Mouse (Mus musculus) lung, embryonic 16.5 days (tissue): ENCODE measurements around the gene Depdc7. TPM values are rescaled to one million over a fixed set of nuclear protein-coding genes. Genes with fewer than 3 reads are reported as not detected.

ENCODE experiments used
- ATAC-seq: fragments of 200-750 bp; cut with Nextera tagmentation; 2 replicates; pipeline ENCODE4 v1.8.0; 2017; ENCODE audit warnings: low read depth, mild to moderate bottlenecking, moderate library complexity
- H3K27ac ChIP-seq: fragments of 300-500 bp; sonication (generic); 2 replicates; pipeline ENCODE4 v1.5.1; 2014; ENCODE audit warnings: mild to moderate bottlenecking, control low read depth, low read length
- H3K27me3 ChIP-seq: fragments of 300-500 bp; sonication (generic); 2 replicates; pipeline ENCODE4 v1.6.1; 2014; ENCODE audit warnings: low read depth, low read length, mixed read lengths; ENCODE audit not compliant: control insufficient read depth, insufficient read depth
- H3K36me3 ChIP-seq: fragments of 300-500 bp; sonication (generic); 2 replicates; pipeline ENCODE4 v1.6.1; 2014; ENCODE audit warnings: low read length; ENCODE audit not compliant: control insufficient read depth, insufficient read depth
- H3K4me1 ChIP-seq: fragments of 300-500 bp; sonication (generic); replicated peaks from 2 replicates; pipeline ENCODE4 v1.6.1; 2014; ENCODE audit warnings: low read length, mixed read lengths; ENCODE audit not compliant: control insufficient read depth, insufficient read depth
- H3K4me2 ChIP-seq: fragments of 300-500 bp; sonication (generic); 2 replicates; pipeline ENCODE4 v1.6.1; 2014; ENCODE audit warnings: low read depth, low read length, control low read depth
- H3K4me3 ChIP-seq: fragments of 300-500 bp; sonication (generic); 2 replicates; pipeline ENCODE4 v1.5.1; 2014; ENCODE audit warnings: mild to moderate bottlenecking, low read length, control low read depth
- H3K9ac ChIP-seq: fragments of 300-500 bp; sonication (generic); 2 replicates; pipeline ENCODE4 v1.6.1; 2014; ENCODE audit warnings: low read length, control low read depth
- H3K9me3 ChIP-seq: fragments of 300-500 bp; sonication (generic); 2 replicates; pipeline ENCODE4 v1.6.1; 2016; ENCODE audit warnings: low read length; ENCODE audit not compliant: control insufficient read depth
- WGBS: fragments of 180-500 bp; shearing (Covaris S2); extraction: QIAGEN DNeasy Blood & Tissue Kit; methylation state at CpG from one replicate; pipeline ENCODE4 v1.1.7; 2014; 5-methylcytosine and 5-hydroxymethylcytosine counted together
- polyA plus RNA-seq: library from polyadenylated mRNA; unstranded; fragments of >200 nt; fragmentation: Nextera tagmentation; extraction: Ambion mirVana; gene quantifications from 2 replicates; pipeline ENCODE4 v1.2.1, GENCODE M21; 2015

The Depdc7 gene
- polyA plus RNA-seq, 1 experiment from 2014 or later, result 7.5 TPM

DNA sequence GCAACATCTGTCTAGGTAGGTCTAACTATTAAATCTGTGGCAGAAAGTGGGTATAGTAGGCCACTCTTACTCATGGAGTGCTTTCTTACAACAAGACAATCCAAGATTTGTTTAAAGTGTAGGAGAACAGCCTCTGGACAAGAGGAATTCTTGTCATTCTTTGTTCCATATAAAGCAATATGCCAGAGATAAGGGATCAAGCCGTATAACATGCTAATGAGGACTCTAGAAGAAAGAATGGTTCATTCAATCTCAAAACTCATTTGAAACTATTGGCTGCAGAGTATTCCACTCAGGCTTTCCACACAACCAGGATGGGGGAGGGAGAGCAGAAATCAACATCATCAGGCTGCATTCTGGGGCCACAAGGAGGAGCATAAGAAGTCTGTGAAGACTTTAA, 15.3 kb downstream of the Depdc7 start:
- WGBS, result 13% methylated on average over 1 of the region's 1 CpGs
- peak; percentile 78 for ATAC-seq

DNA sequence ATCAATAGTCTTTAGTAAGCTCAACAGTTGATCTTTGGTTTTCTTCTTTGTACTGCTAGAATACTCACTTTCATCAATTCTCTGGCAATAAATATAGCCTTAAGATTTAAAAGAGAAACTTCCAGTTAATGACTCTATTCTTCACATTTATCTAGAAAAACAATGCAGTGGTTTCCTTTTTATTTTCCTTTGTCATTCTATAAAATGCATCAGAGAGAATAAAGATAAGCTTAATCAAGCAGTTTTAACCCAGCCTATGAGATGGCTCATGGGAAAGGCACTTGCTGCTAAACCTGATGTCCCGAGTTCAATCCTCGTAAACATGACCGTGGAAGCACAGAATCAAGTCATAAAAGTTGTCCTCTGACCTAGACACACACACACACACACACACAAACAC, 20.7 kb downstream of the Depdc7 start:
- Histone ChIP-seq H3K36me3 (no peaks in the 10 kb centered on the region), H3K4me1 (no peaks in the 10 kb centered on the region), H3K9me3 (no peaks in the 10 kb centered on the region), H3K9ac (no peak overlapping the region), H3K27me3 (no peaks in the 10 kb centered on the region), H3K27ac (no peak overlapping the region), H3K4me2 (no peak overlapping the region), H3K4me3 (no peak overlapping the region)
- no peak for ATAC-seq
- 72% methylated on average over 3 of the region's 3 CpGs for WGBS

More for the DNA sequence above, 15.3 kb downstream of the Depdc7 start:
- H3K27me3 ChIP-seq, result no peaks in the 10 kb centered on the region
- H3K4me2 ChIP-seq, result no peak overlapping the region
- H3K36me3 ChIP-seq, result no peaks in the 10 kb centered on the region
- no peak overlapping the region for H3K9ac ChIP-seq
- H3K9me3 ChIP-seq, result no peaks in the 10 kb centered on the region
- no peak overlapping the region for H3K4me3 ChIP-seq
- peaks cover 5% of the 10 kb centered on the region; the same call in 1 of the 2 replicates for H3K4me1 ChIP-seq
- peak overlapping the region; percentile 12; the same call in 1 of the 2 replicates for H3K27ac ChIP-seq

DNA sequence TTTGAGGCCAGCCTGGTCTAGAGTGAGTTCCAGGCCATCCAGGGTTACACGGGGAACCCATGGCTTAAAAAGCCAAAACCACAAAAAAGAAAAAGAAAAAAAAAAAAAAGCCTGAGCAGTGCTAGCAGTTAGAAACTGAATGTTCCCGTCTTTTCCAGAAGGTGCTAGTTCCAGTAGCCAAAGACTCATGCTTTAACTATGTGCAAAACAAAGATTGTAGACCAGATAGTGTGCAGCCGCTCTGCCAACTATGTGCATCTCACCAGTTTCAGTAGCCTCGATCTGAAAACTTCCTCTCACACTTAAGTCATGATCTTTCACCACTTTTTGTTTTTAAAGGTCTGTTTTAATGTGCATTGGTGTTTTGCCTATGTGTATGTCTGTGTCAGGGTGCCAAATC, 24.9 kb downstream of the Depdc7 start:
- Histone ChIP-seq H3K9ac (no peak overlapping the region), H3K9me3 (no peaks in the 10 kb centered on the region), H3K36me3 (no peaks in the 10 kb centered on the region), H3K4me1 (0 out of 2 replicates have a peak, but pooled peaks cover under 1% of the 10 kb centered on the region), H3K4me3 (no peak overlapping the region), H3K27me3 (no peaks in the 10 kb centered on the region), H3K4me2 (no peak overlapping the region), H3K27ac (no peak overlapping the region)
- ATAC-seq, result no peak
- 69% methylated on average over 4 of the region's 4 CpGs for WGBS

DNA sequence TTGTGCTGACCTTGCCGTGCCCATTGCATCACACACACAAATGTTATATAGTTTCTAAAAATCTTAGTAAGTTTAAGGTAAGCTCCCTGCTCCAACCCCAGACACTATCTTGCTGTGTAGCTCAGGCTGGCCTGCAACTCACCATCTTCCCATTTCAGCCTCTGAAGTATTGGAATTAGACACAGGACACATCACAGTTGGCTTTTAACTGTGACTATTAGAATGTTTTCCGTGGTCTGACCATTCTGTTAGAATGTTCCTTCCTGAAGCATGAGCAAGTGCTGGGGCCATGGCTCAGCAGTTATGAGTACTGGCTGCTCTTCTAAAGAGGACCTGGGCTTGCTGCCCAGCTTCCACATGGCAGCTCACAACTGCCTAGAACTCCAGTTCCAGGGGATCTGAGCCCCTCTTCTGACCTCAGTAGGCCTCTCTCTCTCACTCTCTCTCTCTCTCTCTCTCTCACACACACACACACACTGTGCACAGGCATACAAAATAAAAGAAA, 25.4 kb downstream of the Depdc7 start:
- Histone ChIP-seq H3K27me3 (no peaks in the 10 kb centered on the region), H3K9ac (no peak overlapping the region), H3K4me3 (no peak overlapping the region), H3K4me1 (peaks cover 2% of the 10 kb centered on the region; the same call in 1 of the 2 replicates), H3K4me2 (no peak overlapping the region), H3K36me3 (no peaks in the 10 kb centered on the region), H3K27ac (no peak overlapping the region), H3K9me3 (no peaks in the 10 kb centered on the region)
- 76% methylated on average over 2 of the region's 2 CpGs for WGBS
- no peak for ATAC-seq

DNA sequence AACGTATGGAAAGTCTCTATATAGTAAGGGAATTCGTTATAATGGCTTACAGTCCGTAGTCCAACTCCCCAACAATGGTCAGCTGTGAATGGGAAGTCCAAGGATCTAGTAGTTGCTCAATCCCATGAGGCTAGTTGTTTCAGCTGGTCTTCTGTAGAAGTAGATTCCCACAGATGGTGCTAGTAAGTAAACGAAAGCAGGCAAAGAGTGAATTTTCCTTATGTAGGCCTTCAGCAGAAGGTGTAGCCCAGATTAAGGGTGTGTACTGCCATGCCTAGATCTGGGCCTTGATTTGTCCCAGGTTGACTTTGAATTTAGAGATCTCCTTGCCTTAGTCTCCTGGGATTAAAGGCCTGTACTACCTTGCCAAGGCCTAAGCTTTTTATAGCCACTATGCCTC, 26.4 kb downstream of the Depdc7 start, which contains the start of gene Pin1rt1:
TSS of gene Pin1rt1 (minus strand) at position 101 of the 400 bp plus-strand sequence.
- Histone ChIP-seq H3K27me3 (no peaks in the 10 kb centered on the region), H3K27ac (no peak within 1 kb of the TSS), H3K4me2 (no peak within 1 kb of the TSS), H3K9ac (no peak within 1 kb of the TSS), H3K4me1 (peaks cover 2% of the 10 kb centered on the region; the same call in 1 of the 2 replicates), H3K36me3 (no peaks in the 10 kb centered on the region), H3K9me3 (no peaks in the 10 kb centered on the region), H3K4me3 (no peak within 1 kb of the TSS)
- 86% methylated on average over 4 of the region's 4 CpGs for WGBS
- ATAC-seq, result no peak

DNA sequence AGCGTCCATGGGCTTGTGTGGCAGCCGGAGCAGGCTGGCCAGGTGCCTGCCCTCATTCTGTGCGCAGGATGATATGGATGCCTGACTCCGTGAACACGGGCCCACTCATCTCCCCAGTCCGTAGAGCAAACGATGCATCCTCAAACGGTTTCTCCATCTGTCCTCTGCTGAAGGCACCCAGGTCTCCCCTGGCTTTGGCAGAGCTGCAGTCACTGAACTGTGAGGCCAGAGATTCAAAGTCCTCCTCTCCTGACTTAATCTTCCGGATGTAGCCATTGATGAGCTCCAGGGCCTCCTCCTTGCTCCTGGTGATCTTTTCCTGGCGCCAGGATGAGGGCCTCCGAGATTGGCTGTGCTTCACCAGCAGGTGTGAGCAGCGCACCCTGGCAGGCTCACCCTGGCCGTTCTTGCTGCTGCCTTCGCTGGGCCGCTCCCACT, 28.4 kb downstream of the Depdc7 start:
- Histone ChIP-seq H3K27me3 (no peaks in the 10 kb centered on the region), H3K4me1 (peaks cover 2% of the 10 kb centered on the region; the same call in 1 of the 2 replicates), H3K36me3 (no peaks in the 10 kb centered on the region), H3K9me3 (no peaks in the 10 kb centered on the region), H3K4me3 (no peak overlapping the region), H3K9ac (no peak overlapping the region), H3K27ac (no peak overlapping the region), H3K4me2 (no peak overlapping the region)
- no peak for ATAC-seq
- 44% methylated on average over 15 of the region's 15 CpGs for WGBS

DNA sequence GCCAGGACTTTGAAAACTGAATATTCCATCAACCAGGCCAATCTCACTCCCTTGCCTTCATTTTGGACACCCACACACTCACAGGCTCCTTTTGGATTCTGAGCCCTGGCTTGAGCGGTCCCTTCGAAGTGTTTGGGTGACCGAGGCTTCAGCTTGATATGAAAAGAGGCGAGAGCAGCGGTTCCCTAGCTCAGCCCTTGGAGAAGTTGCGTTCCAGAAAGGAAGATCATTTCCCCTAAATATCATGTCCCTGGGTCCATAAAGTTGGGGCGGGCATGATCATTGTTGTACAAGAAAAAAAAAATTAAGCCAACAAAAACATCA, 30.2 kb downstream of the Depdc7 start:
- ATAC-seq, result no peak
- Histone ChIP-seq H3K27me3 (no peaks in the 10 kb centered on the region), H3K4me2 (peak overlapping the region; percentile 69), H3K4me1 (peaks cover 2% of the 10 kb centered on the region; the same call in 1 of the 2 replicates), H3K36me3 (no peaks in the 10 kb centered on the region), H3K9me3 (no peaks in the 10 kb centered on the region), H3K27ac (peak overlapping the region; percentile 50), H3K4me3 (peak overlapping the region; percentile 81), H3K9ac (peak overlapping the region; percentile 87)
- 4% methylated on average over 7 of the region's 7 CpGs for WGBS

DNA sequence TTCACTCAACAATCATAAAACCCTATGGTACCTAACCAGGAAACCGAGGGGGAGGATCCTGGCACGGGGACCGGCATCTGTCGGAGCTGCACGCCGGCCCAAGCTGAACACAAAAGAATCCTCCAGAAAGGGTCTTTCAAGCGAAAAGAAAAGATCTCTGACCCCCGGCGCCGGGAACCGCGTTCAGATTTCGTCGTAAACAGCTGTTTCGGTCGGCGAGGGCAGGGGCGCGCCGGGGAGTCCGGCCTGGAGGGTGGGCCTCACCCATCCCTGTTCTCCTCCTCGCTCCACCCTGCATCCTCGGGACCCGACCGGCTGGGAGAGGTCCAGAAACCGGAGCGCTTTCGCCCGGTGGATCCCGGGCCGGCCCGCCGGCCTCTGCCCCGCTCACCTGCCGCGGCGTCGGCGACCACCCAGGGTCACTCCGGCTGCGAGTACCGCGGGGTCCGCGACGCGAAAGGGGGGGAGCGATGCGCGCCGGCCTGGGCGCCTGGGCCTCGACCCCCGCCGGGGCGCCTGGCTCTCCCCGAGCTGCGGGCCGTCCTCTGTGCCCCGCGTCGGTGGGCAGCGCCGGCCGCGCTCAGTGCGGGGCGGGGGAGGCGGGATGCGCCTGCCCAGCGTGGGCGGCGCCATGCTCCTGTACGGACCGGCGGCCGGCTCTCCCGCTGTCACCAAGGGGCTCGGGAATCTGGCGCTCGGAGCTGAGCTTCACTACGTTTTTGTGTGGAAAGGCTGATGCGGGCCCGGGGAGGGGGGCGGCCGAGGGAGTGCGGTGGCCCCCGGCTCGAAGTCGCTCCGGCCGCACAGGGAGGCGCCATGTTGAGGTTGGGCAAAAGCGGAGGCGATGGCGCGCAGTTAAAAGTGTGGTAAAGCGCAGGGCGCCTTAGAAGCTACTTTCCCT, 30.8 kb downstream of the Depdc7 start, which contains the start of gene Tcp11l1:
TSS of gene Tcp11l1 (minus strand) at position 585 of the 901 bp plus-strand sequence.
- Histone ChIP-seq H3K9ac (peak within 1 kb of the TSS; percentile 87), H3K4me3 (peak within 1 kb of the TSS; percentile 81), H3K4me1 (peaks cover 2% of the 10 kb centered on the region; the same call in 1 of the 2 replicates), H3K9me3 (no peaks in the 10 kb centered on the region), H3K27ac (peak within 1 kb of the TSS; percentile 50), H3K36me3 (no peaks in the 10 kb centered on the region), H3K27me3 (no peaks in the 10 kb centered on the region), H3K4me2 (peak within 1 kb of the TSS; percentile 69)
- WGBS, result under 1% methylated on average over 70 of the region's 99 CpGs
- peak; percentile 93 for ATAC-seq

DNA sequence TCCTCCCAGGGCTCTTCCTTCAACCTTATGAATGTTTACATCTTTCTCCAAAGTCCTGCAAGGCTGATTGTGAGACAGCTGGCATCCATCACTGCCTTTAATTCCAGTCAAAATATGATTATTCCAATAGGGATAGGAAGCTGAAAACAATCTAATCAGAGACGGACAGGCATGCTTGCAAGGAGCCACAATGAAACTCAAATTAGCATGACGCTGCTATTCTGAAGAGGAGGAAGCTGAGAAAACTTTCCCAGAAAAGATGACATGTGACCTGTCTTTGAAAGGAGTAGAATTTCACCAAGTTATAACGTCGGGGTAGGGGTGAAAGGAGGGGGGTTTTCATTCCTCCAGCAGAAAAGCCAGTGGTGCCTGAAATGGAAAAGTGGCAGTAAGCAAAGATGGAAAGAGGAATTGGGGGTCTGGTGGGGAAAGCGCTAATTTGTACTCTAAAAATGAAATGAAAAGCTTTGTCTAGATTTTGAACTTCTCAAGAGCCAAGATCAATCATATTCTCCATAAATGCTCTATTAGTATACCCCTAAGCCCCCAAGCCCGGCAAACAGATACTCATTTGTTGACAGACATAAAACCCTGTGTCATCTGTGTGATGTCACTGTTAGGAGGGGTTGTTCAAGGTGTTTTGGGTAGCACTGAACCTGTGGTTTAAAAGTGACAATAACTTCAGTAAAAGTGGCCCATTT, 31.9 kb downstream of the Depdc7 start:
- H3K4me3 ChIP-seq, result peak overlapping the region; percentile 81; the same call in 1 of the 2 replicates
- H3K4me1 ChIP-seq, result peaks cover 2% of the 10 kb centered on the region; the same call in 1 of the 2 replicates
- H3K4me2 ChIP-seq, result peak overlapping the region; percentile 69
- H3K27me3 ChIP-seq, result no peaks in the 10 kb centered on the region
- ATAC-seq, result no peak
- 21% methylated on average over 6 of the region's 6 CpGs for WGBS
- no peaks in the 10 kb centered on the region for H3K9me3 ChIP-seq
- H3K9ac ChIP-seq, result no peak overlapping the region
- no peak overlapping the region for H3K27ac ChIP-seq
- no peaks in the 10 kb centered on the region for H3K36me3 ChIP-seq
